Mouse (Mus musculus) limb, embryonic 12.5 days (tissue): ENCODE measurements at regions not wholly inside any gene's neighbourhood (a gene's known extent, or its start where the extent isn't known, plus 50 kb on each side); places are given as distances from the start of the nearest gene placed in this dataset.

Source experiments
- ATAC-seq: fragments of 200-750 bp; cut with Nextera tagmentation; 2 replicates; pipeline ENCODE4 v1.8.0; 2017; ENCODE audit warnings: low read depth, moderate TSS enrichment; ENCODE audit not compliant: insufficient number of reproducible peaks, insufficient read depth, low FRiP score, low TSS enrichment
- H3K27ac ChIP-seq: fragments of 300-500 bp; sonication (generic); 2 replicates; pipeline ENCODE4 v1.5.1; 2016; ENCODE audit warnings: mild to moderate bottlenecking, moderate library complexity
- H3K27me3 ChIP-seq: fragments of 300-500 bp; sonication (generic); 2 replicates; pipeline ENCODE4 v1.6.1; 2016; ENCODE audit warnings: mild to moderate bottlenecking, moderate library complexity
- H3K36me3 ChIP-seq: fragments of 300-500 bp; sonication (generic); 2 replicates; pipeline ENCODE4 v1.6.1; 2016; ENCODE audit warnings: mild to moderate bottlenecking, moderate library complexity
- H3K4me1 ChIP-seq: fragments of 300-500 bp; sonication (generic); replicated peaks from 2 replicates; pipeline ENCODE4 v1.6.1; 2016
- H3K4me2 ChIP-seq: fragments of 300-500 bp; sonication (generic); 2 replicates; pipeline ENCODE4 v1.6.1; 2016; ENCODE audit warnings: mild to moderate bottlenecking, moderate library complexity
- H3K4me3 ChIP-seq: fragments of 300-500 bp; sonication (generic); replicated peaks from 2 replicates; pipeline ENCODE4 v1.5.1; 2016; ENCODE audit warnings: mild to moderate bottlenecking
- H3K9ac ChIP-seq: fragments of 300-500 bp; sonication (generic); replicated peaks from 2 replicates; pipeline ENCODE4 v1.6.1; 2016; ENCODE audit warnings: mild to moderate bottlenecking, moderate library complexity
- H3K9me3 ChIP-seq: fragments of 300-500 bp; sonication (generic); 2 replicates; pipeline ENCODE4 v1.6.1; 2016; ENCODE audit warnings: mild to moderate bottlenecking, moderate library complexity
- WGBS: fragments of 180-500 bp; shearing (Covaris S2); methylation state at CpG from one replicate; pipeline ENCODE4 v1.1.7; 2016; 5-methylcytosine and 5-hydroxymethylcytosine counted together

DNA sequence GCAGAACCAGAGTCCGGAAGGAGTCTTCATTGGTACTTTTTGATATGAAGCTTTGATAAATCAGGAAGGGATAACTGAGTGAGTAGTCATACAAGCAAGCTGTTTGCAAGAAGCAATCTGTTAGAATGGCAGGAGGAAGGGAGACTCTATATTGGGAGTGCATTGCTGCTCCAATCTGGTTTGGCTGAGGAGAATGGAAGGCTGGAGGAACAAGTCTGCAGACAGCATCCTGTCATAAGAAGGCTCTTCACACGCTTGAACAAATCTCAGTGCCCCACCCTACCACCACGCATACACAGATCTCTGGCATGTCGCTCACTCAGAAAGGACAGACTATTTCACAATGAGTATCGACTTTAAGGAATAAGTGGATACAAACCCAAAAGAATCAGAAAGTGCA, 154.7 kb upstream of the Fam78b start:
- Histone ChIP-seq H3K4me3 (no peak overlapping the region), H3K4me1 (peaks cover 6% of the 10 kb centered on the region), H3K4me2 (no peak overlapping the region), H3K36me3 (no peaks in the 10 kb centered on the region), H3K9me3 (no peaks in the 10 kb centered on the region), H3K27ac (no peak overlapping the region), H3K27me3 (no peaks in the 10 kb centered on the region), H3K9ac (no peak overlapping the region)
- ATAC-seq: no peak
- WGBS: 90% methylated on average over 5 of the region's 5 CpGs

DNA sequence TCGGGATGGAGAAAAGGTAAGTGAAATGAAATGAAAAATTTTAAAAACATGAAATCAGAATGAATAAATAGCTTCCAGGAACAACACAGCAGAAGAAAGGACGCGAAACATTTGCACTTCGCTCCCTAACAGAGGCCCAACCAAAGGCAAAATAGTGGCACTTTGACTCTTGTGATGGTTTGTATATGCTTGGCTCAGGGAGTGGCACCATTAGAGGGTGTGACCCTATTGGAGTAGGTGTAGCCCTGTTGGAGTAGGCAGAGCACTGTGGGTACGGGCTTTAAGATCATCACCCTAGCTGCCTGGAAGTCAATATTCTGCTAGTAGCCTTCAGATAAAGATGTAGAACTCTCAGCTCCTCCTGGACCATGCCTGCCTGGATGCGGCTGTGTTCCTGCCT, 154.0 kb upstream of the Fam78b start:
- WGBS: 88% methylated on average over 6 of the region's 6 CpGs
- no peak overlapping the region for H3K4me3 ChIP-seq
- H3K27ac ChIP-seq: no peak overlapping the region
- H3K9me3 ChIP-seq: no peaks in the 10 kb centered on the region
- no peaks in the 10 kb centered on the region for H3K36me3 ChIP-seq
- ATAC-seq: no peak
- H3K27me3 ChIP-seq: no peaks in the 10 kb centered on the region
- H3K9ac ChIP-seq: no peak overlapping the region
- peaks cover 6% of the 10 kb centered on the region for H3K4me1 ChIP-seq
- H3K4me2 ChIP-seq: no peak overlapping the region

DNA sequence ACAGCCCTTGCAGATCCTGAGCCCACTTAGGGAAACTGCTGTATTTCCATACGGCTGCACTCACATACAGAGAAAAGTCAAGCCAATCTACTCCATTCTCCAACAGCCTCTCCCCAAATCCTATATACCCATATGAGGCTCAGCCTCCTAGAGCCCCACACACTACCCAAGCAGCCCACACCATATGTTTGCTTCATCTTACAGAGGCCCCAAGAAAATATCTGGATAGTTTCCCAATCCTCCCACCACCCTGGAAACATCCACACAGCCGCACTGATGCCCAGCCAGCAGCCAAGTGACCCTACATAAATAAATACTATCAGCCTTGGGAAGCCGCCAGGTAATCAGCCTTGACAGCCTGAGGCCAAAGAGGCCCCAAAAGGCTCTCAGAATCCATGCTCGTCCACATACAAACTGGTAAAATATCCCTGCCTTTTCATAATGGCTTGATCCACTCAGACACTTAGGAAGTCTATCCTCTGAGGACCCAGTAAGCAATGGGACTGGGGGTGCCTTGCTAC, 153.1 kb upstream of the Fam78b start:
- no peak overlapping the region for H3K9ac ChIP-seq
- no peak for ATAC-seq
- H3K36me3 ChIP-seq: no peaks in the 10 kb centered on the region
- H3K4me1 ChIP-seq: peaks cover 6% of the 10 kb centered on the region
- no peak overlapping the region for H3K27ac ChIP-seq
- H3K9me3 ChIP-seq: no peaks in the 10 kb centered on the region
- H3K27me3 ChIP-seq: no peaks in the 10 kb centered on the region
- H3K4me2 ChIP-seq: no peak overlapping the region
- WGBS: 69% methylated on average over 4 of the region's 4 CpGs
- no peak overlapping the region for H3K4me3 ChIP-seq

DNA sequence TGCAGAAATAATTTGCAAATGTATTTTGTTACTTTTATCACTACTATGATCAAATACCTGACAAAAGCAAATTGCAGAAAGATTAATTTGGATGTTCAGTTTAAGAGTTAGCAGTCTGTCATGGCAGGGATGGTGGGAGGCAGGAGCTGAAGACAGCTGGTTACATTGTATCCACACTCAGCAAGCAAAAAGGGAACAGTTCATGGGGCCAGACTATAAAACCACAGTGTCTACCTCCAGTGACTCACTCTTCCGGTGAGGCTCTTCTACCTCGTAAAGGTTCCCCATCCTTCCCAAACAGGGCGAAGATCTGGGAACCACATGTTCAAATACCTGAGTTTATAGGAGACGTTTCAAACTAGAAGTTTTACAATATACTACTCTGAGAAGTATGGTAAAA, 145.2 kb upstream of the Fam78b start:
- H3K4me2 ChIP-seq: no peak overlapping the region
- H3K36me3 ChIP-seq: no peaks in the 10 kb centered on the region
- H3K4me1 ChIP-seq: no peaks in the 10 kb centered on the region
- no peak overlapping the region for H3K27ac ChIP-seq
- 67% methylated on average over 4 of the region's 4 CpGs for WGBS
- no peaks in the 10 kb centered on the region for H3K9me3 ChIP-seq
- no peak overlapping the region for H3K9ac ChIP-seq
- no peaks in the 10 kb centered on the region for H3K27me3 ChIP-seq
- no peak overlapping the region for H3K4me3 ChIP-seq
- ATAC-seq: no peak

DNA sequence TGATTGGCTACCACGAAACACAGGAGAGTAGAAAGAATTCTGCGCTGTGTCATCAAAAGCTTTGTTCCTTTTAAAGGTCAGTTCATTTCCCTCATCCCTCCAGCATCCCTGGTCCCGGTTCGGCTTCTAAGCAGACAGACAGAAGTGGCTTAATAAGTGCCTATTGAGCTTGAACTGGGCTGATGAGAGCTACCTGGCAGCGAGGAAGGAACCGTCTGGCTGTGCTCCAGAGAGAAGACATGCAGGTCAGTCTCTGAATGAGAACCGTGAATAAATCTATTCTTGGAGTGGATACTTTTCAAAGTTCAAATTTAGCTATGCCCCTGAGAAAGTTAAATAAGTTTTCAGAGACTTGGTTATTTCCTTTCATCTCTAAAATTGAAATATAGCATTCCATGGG, 135.0 kb upstream of the Fam78b start:
- Histone ChIP-seq H3K4me1 (no peaks in the 10 kb centered on the region), H3K9me3 (no peaks in the 10 kb centered on the region), H3K27me3 (no peaks in the 10 kb centered on the region), H3K4me3 (no peak overlapping the region), H3K36me3 (no peaks in the 10 kb centered on the region), H3K9ac (no peak overlapping the region), H3K4me2 (no peak overlapping the region), H3K27ac (no peak overlapping the region)
- no peak for ATAC-seq
- 87% methylated on average over 7 of the region's 7 CpGs for WGBS

DNA sequence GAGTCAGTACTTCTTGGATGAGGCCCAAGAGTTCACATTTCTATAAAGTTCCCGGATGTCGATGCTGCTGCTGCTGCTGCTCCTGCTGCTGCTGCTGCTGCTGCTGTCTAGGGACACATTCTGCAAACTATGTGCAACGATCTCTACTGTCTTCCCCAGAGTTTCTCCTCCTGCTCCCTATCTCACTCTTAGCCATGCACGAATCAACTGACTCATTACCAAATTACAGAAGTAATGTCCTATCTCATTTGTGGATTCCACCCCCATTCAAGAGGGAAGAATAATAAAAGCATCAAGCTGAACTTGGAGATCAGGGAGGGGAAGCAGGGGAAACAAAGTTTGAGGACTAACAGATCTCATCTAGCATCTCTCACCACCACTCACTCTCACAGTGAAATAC, 130.0 kb upstream of the Fam78b start:
- ATAC-seq: no peak
- Histone ChIP-seq H3K9me3 (no peaks in the 10 kb centered on the region), H3K9ac (no peak overlapping the region), H3K27me3 (no peaks in the 10 kb centered on the region), H3K4me1 (no peaks in the 10 kb centered on the region), H3K27ac (no peak overlapping the region), H3K4me3 (no peak overlapping the region), H3K4me2 (no peak overlapping the region), H3K36me3 (no peaks in the 10 kb centered on the region)
- WGBS: 83% methylated on average over 4 of the region's 4 CpGs

DNA sequence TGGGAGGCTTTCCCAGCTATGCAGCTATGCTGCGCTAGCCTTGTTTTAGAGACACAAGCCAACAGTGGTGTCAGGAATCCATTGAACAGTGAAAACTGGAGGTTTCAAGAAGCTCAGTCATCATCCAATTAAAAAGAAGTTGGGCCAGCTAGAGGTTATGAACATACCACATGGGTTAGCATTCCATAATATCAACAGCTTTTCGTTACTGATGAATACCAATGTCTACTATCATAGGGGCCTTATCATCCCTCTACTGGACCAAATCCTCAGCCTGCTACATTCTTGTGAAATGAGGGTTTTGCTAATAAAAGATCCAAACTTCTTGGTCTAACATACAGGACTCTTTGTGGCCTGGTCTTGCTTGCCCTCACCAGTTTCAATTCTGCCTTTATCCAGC, 124.8 kb upstream of the Fam78b start:
- no peak overlapping the region for H3K27ac ChIP-seq
- no peaks in the 10 kb centered on the region for H3K27me3 ChIP-seq
- no peak for ATAC-seq
- H3K4me3 ChIP-seq: no peak overlapping the region
- no peaks in the 10 kb centered on the region for H3K9me3 ChIP-seq
- no peak overlapping the region for H3K4me2 ChIP-seq
- H3K9ac ChIP-seq: no peak overlapping the region
- no peaks in the 10 kb centered on the region for H3K36me3 ChIP-seq
- no peaks in the 10 kb centered on the region for H3K4me1 ChIP-seq
- whole genome bisulfite sequencing: 92% methylated on average over 2 of the region's 2 CpGs

DNA sequence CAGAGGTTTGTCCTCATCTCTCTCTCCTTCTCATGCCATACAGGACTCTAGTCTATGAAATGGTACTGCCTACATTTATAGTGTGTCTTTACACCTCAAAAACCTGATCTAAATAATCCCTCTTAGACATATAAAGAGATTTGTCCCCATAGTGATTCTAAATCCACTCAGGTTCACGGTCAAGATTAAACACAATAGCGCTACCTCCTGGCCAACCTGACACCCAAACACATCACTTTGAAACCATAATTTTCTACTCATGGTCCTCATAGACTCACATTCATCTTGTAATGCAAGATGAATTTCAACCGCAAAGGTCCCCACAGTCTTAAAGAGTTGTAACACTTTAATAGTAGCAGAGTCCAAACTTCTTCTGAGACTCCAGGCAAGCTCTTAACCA, 118.0 kb upstream of the Fam78b start:
- H3K9ac ChIP-seq: no peak overlapping the region
- no peak overlapping the region for H3K4me3 ChIP-seq
- no peaks in the 10 kb centered on the region for H3K27me3 ChIP-seq
- no peaks in the 10 kb centered on the region for H3K4me1 ChIP-seq
- no peaks in the 10 kb centered on the region for H3K9me3 ChIP-seq
- no peak overlapping the region for H3K27ac ChIP-seq
- no peak overlapping the region for H3K4me2 ChIP-seq
- no peaks in the 10 kb centered on the region for H3K36me3 ChIP-seq
- ATAC-seq: no peak
- 86% methylated on average over 3 of the region's 3 CpGs for WGBS

DNA sequence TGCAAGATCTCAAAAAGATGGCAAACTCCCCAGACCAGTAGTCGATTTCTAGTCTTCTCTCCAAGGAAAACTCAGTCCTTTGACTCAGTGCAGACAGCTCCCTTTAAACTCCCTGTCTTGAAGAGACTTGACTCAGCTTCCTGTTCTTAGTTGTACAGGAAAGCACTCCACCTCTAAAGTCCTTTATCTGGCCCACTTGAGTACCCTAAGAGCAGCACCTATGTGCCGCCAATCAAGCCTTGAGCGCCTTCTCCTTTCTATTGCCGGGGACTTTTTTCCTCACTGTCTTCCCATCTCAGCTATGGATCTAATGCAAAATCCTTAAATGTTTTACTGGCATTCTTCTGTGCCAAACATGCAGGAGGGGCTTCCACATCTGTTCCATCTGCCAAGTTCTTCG, 105.3 kb upstream of the Fam78b start:
- no peak for ATAC-seq
- Histone ChIP-seq H3K4me3 (no peak overlapping the region), H3K27me3 (no peaks in the 10 kb centered on the region), H3K4me2 (no peak overlapping the region), H3K4me1 (peaks cover 12% of the 10 kb centered on the region), H3K9me3 (no peaks in the 10 kb centered on the region), H3K27ac (no peak overlapping the region), H3K9ac (no peak overlapping the region), H3K36me3 (no peaks in the 10 kb centered on the region)
- 88% methylated on average over 5 of the region's 5 CpGs for WGBS

DNA sequence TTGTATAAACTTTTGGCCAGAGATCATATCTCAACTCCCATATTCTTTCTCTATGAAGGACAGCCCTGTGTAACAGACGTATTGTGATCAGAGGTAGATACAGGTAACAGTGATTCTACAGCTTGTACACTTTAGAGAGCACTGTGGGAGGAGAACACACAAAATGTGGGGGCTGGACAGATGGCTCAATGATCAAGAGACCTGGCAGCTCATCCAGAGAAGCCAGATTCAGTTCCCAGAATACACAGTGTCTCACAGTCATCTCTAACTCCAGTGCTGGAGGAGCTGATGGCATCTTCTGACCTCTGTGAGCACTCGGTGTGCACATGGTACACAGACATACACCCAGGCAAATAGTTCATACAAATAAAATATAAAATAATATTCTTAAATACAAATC, 102.5 kb upstream of the Fam78b start:
- Histone ChIP-seq H3K27me3 (no peaks in the 10 kb centered on the region), H3K4me1 (peaks cover 23% of the 10 kb centered on the region), H3K36me3 (no peaks in the 10 kb centered on the region), H3K4me2 (no peak overlapping the region), H3K4me3 (no peak overlapping the region), H3K27ac (no peak overlapping the region), H3K9ac (no peak overlapping the region), H3K9me3 (no peaks in the 10 kb centered on the region)
- ATAC-seq: no peak
- WGBS: 89% methylated on average over 2 of the region's 2 CpGs

DNA sequence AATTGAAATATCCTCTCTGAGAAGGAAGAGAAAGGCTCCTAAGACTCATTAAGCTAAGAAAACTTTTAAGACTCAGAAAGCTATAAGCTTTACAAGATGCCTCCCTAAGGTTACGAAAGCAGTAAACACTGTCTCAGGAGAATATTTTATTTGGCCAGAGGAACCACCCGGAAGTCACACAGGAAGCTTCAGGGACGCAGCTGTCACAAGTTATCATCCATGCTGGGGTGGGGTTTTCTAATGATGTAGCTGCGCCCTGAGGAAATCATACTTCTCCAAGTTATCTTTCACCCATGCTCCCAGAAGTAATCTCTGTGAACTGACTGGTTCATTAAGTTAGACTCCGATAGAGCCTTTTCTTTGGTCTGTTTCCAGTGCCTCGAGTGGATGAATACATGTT, 102.0 kb upstream of the Fam78b start:
- Histone ChIP-seq H3K4me3 (no peak overlapping the region), H3K4me2 (no peak overlapping the region), H3K27ac (no peak overlapping the region), H3K36me3 (no peaks in the 10 kb centered on the region), H3K4me1 (peaks cover 23% of the 10 kb centered on the region), H3K27me3 (no peaks in the 10 kb centered on the region), H3K9ac (no peak overlapping the region), H3K9me3 (no peaks in the 10 kb centered on the region)
- no peak for ATAC-seq
- WGBS: 61% methylated on average over 6 of the region's 6 CpGs

DNA sequence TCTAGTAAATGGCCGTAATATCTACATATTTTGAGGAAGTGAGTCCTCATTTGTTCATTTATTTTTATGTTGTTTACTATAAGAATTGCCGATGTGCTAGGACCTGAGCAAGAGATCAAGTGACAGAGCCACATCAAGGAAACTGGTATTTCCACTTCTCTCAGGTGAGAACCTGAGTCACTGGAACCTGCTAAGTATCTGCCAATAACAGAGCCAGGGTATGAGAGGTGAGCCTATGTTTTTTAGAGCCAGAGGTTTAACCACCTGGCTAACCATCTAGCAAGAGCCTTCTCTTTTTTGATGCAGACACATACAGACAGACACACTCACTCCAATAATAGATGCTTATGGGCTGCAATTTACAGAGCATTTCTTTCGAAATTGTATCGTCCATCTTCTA, 101.2 kb upstream of the Fam78b start:
- Histone ChIP-seq H3K27me3 (no peaks in the 10 kb centered on the region), H3K4me1 (peaks cover 23% of the 10 kb centered on the region), H3K4me3 (no peak overlapping the region), H3K9ac (no peak overlapping the region), H3K9me3 (no peaks in the 10 kb centered on the region), H3K27ac (no peak overlapping the region), H3K36me3 (no peaks in the 10 kb centered on the region), H3K4me2 (no peak overlapping the region)
- ATAC-seq: no peak
- 90% methylated on average over 4 of the region's 4 CpGs for WGBS
